Mouse (Mus musculus) kidney, embryonic 14.5 days (tissue): ENCODE data around the gene Acaca. TPM values are rescaled to one million over a fixed set of nuclear protein-coding genes. Genes with fewer than 3 reads are reported as not detected.

ENCODE experiments used
- ATAC-seq: fragments of 200-750 bp; cut with Nextera tagmentation; 2 replicates; pipeline ENCODE4 v1.8.0; 2017; ENCODE audit warnings: moderate number of reproducible peaks, mild to moderate bottlenecking, moderate TSS enrichment, moderate library complexity; ENCODE audit not compliant: low FRiP score, low TSS enrichment
- H3K27ac ChIP-seq: fragments of 300-500 bp; sonication (generic); 2 replicates; pipeline ENCODE4 v1.5.1; 2014; ENCODE audit warnings: low read depth, mild to moderate bottlenecking, low read length, moderate library complexity, mixed read lengths
- H3K27me3 ChIP-seq: fragments of 300-500 bp; sonication (generic); 2 replicates; pipeline ENCODE4 v1.6.1; 2014; ENCODE audit warnings: mild to moderate bottlenecking, low read length; ENCODE audit not compliant: control insufficient read depth, insufficient read depth
- H3K36me3 ChIP-seq: fragments of 300-500 bp; sonication (generic); 2 replicates; pipeline ENCODE4 v1.6.1; 2014; ENCODE audit warnings: low read length, mixed read lengths; ENCODE audit not compliant: control insufficient read depth, insufficient read depth
- H3K4me1 ChIP-seq: fragments of 300-500 bp; sonication (generic); 2 replicates; pipeline ENCODE4 v1.6.1; 2014; ENCODE audit warnings: low read length, mixed read lengths; ENCODE audit not compliant: control insufficient read depth, insufficient read depth
- H3K4me2 ChIP-seq: fragments of 300-500 bp; sonication (generic); replicated peaks from 2 replicates; pipeline ENCODE4 v1.6.1; 2014; ENCODE audit warnings: low read depth, mild to moderate bottlenecking, low read length
- H3K4me3 ChIP-seq: fragments of 300-500 bp; sonication (generic); 2 replicates; pipeline ENCODE4 v1.5.1; 2014; ENCODE audit warnings: mild to moderate bottlenecking, low read length
- H3K9ac ChIP-seq: fragments of 300-500 bp; sonication (generic); 2 replicates; pipeline ENCODE4 v1.6.1; 2014; ENCODE audit warnings: low read depth, mild to moderate bottlenecking, low read length, moderate library complexity
- H3K9me3 ChIP-seq: fragments of 300-500 bp; sonication (generic); 2 replicates; pipeline ENCODE4 v1.6.1; 2016; ENCODE audit warnings: low read length; ENCODE audit not compliant: control insufficient read depth
- WGBS: fragments of 180-500 bp; shearing (Covaris S2); extraction: QIAGEN DNeasy Blood & Tissue Kit; methylation state at CpG from one replicate; pipeline ENCODE4 v1.1.7; 2014; 5-methylcytosine and 5-hydroxymethylcytosine counted together
- polyA plus RNA-seq: library from polyadenylated mRNA; unstranded; fragments of >200 nt; fragmentation: Nextera tagmentation; extraction: Ambion mirVana; gene quantifications from 2 replicates; pipeline ENCODE4 v1.2.1, GENCODE M21; 2014

Gene Acaca
- polyA plus RNA-seq = 11.9 and 18.1 TPM in 2 replicates

- Histone ChIP-seq H3K27me3 (no peaks in the 10 kb centered on the region), H3K9me3 (no peaks in the 10 kb centered on the region), H3K36me3 (peaks cover 29% of the 10 kb centered on the region), H3K27ac (no peak within 1 kb of the TSS), H3K4me1 (peaks cover 4% of the 10 kb centered on the region; the same call in 1 of the 2 replicates), H3K9ac (peak within 1 kb of the TSS; percentile 89), H3K4me3 (peak within 1 kb of the TSS; percentile 73), H3K4me2 (peak within 1 kb of the TSS; percentile 48)
- WGBS = 0% methylated on average over 50 of the region's 83 CpGs
- peak; percentile 92 for ATAC-seq
Measured at GRCm38 (mm10) chr11:84128943-84129798, at the start of gene Acaca, which contains the start of gene Tada2a. Gene Acaca (plus strand): TSS chr11:84129672. Gene Tada2a (minus strand): TSS chr11:84129600.

- no peak overlapping the region for H3K4me3 ChIP-seq
- H3K27me3 ChIP-seq = no peaks in the 10 kb centered on the region
- H3K27ac ChIP-seq = no peak overlapping the region
- WGBS = 83% methylated on average over 4 of the region's 4 CpGs
- no peak overlapping the region for H3K9ac ChIP-seq
- H3K4me1 ChIP-seq = no peaks in the 10 kb centered on the region
- H3K4me2 ChIP-seq = no peak overlapping the region
- no peak for ATAC-seq
- no peaks in the 10 kb centered on the region for H3K9me3 ChIP-seq
- peaks cover 28% of the 10 kb centered on the region for H3K36me3 ChIP-seq
Measured at GRCm38 (mm10) chr11:84079887-84080286, 49.6 kb upstream of the Acaca start.

GRCm38 (mm10) chr11:84080327-84080726, 49.1 kb upstream of the Acaca start:
- H3K4me2 ChIP-seq = no peak overlapping the region
- ATAC-seq = no peak
- H3K9ac ChIP-seq = no peak overlapping the region
- no peaks in the 10 kb centered on the region for H3K4me1 ChIP-seq
- H3K9me3 ChIP-seq = no peaks in the 10 kb centered on the region
- no peak overlapping the region for H3K4me3 ChIP-seq
- WGBS = 95% methylated on average over 3 of the region's 3 CpGs
- H3K27ac ChIP-seq = no peak overlapping the region
- H3K36me3 ChIP-seq = peaks cover 28% of the 10 kb centered on the region
- H3K27me3 ChIP-seq = no peaks in the 10 kb centered on the region

- Histone ChIP-seq H3K9ac (no peak overlapping the region), H3K27ac (no peak overlapping the region), H3K9me3 (no peaks in the 10 kb centered on the region), H3K27me3 (no peaks in the 10 kb centered on the region), H3K4me2 (no peak overlapping the region), H3K4me1 (no peaks in the 10 kb centered on the region), H3K4me3 (no peak overlapping the region), H3K36me3 (peaks cover 39% of the 10 kb centered on the region)
- WGBS = 94% methylated on average over 5 of the region's 5 CpGs
- ATAC-seq = no peak
Measured at GRCm38 (mm10) chr11:84081901-84082300, 47.6 kb upstream of the Acaca start.

- Histone ChIP-seq H3K9me3 (no peaks in the 10 kb centered on the region), H3K27ac (no peak overlapping the region), H3K36me3 (peaks cover 48% of the 10 kb centered on the region), H3K4me2 (no peak overlapping the region), H3K4me1 (no peaks in the 10 kb centered on the region), H3K4me3 (no peak overlapping the region), H3K9ac (no peak overlapping the region), H3K27me3 (no peaks in the 10 kb centered on the region)
- ATAC-seq = no peak
- whole genome bisulfite sequencing = 88% methylated on average over 8 of the region's 8 CpGs
Measured at GRCm38 (mm10) chr11:84090572-84090971, 38.9 kb upstream of the Acaca start.

GRCm38 (mm10) chr11:84095084-84095483, 34.4 kb upstream of the Acaca start:
- no peak overlapping the region for H3K4me2 ChIP-seq
- WGBS = 84% methylated on average over 4 of the region's 4 CpGs
- H3K27me3 ChIP-seq = no peaks in the 10 kb centered on the region
- H3K36me3 ChIP-seq = peaks cover 40% of the 10 kb centered on the region; the same call in 1 of the 2 replicates
- no peaks in the 10 kb centered on the region for H3K9me3 ChIP-seq
- H3K27ac ChIP-seq = no peak overlapping the region
- H3K4me1 ChIP-seq = no peaks in the 10 kb centered on the region
- no peak overlapping the region for H3K4me3 ChIP-seq
- no peak for ATAC-seq
- H3K9ac ChIP-seq = no peak overlapping the region

GRCm38 (mm10) chr11:84097251-84097998, 32.0 kb upstream of the Acaca start:
- Histone ChIP-seq H3K9me3 (no peaks in the 10 kb centered on the region), H3K4me3 (no peak overlapping the region), H3K4me2 (no peak overlapping the region), H3K27me3 (no peaks in the 10 kb centered on the region), H3K4me1 (no peaks in the 10 kb centered on the region), H3K27ac (no peak overlapping the region), H3K9ac (no peak overlapping the region), H3K36me3 (peaks cover 44% of the 10 kb centered on the region; the same call in 1 of the 2 replicates)
- ATAC-seq = no peak
- WGBS = 82% methylated on average over 5 of the region's 5 CpGs

- Histone ChIP-seq H3K4me3 (no peak overlapping the region), H3K9ac (no peak overlapping the region), H3K36me3 (peaks cover 77% of the 10 kb centered on the region), H3K4me1 (no peaks in the 10 kb centered on the region), H3K4me2 (no peak overlapping the region), H3K9me3 (no peaks in the 10 kb centered on the region), H3K27ac (no peak overlapping the region), H3K27me3 (no peaks in the 10 kb centered on the region)
- ATAC-seq = no peak
Measured at GRCm38 (mm10) chr11:84101182-84101581, 28.3 kb upstream of the Acaca start.

- no peak overlapping the region for H3K27ac ChIP-seq
- peaks cover 84% of the 10 kb centered on the region for H3K36me3 ChIP-seq
- no peak overlapping the region for H3K4me2 ChIP-seq
- H3K9ac ChIP-seq = no peak overlapping the region
- no peak overlapping the region for H3K4me3 ChIP-seq
- 91% methylated on average over 6 of the region's 6 CpGs for WGBS
- no peaks in the 10 kb centered on the region for H3K9me3 ChIP-seq
- no peaks in the 10 kb centered on the region for H3K4me1 ChIP-seq
- no peaks in the 10 kb centered on the region for H3K27me3 ChIP-seq
- ATAC-seq = no peak
Measured at GRCm38 (mm10) chr11:84104036-84104435, 25.4 kb upstream of the Acaca start.
